Mouse (Mus musculus) activated CD4-positive, CD25-positive, alpha-beta regulatory T cell, adult 9 weeks (primary cell): ENCODE measurements around the gene Gm49027. TPM values are rescaled to one million over a fixed set of nuclear protein-coding genes. Genes with fewer than 3 reads are reported as not detected.

Experiments used
- polyA plus RNA-seq: library from polyadenylated mRNA; unstranded; fragments of 100-300 nt; shearing (Covaris generic); gene quantifications from one replicate; pipeline ENCODE4 v1.2.1, GENCODE M21; 2017

Gm49027 gene
- not detected for polyA plus RNA-seq

DNA sequence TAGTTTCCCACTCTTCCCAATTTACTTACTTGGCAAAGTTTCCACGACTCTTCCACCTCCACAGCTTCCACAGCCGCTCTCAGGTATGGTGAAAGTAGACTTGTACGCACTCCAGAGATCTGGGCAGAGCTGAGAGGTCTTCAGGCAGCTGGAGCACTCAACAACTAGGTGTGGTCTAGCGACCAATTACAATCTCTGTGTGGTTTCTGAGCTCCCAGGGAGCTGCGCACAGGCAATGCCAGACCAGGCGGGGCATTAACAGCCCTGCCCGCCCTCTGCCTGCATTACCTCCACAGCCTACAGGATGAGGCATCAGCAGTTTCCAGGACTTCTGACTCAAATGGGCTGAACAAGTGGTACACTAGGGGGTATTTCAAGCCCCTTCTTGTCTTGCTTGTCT is at the start of gene Gm49027:
Gene Gm49027, minus strand, starts transcription at position 208 of the 400 bp plus-strand sequence.

GRCm38 (mm10) chr5:123572357-123573186 is 47.3 kb upstream of the Gm49027 start, which contains the start of gene Vps33a:
Vps33a (minus strand) TSS chr5:123573038.

DNA sequence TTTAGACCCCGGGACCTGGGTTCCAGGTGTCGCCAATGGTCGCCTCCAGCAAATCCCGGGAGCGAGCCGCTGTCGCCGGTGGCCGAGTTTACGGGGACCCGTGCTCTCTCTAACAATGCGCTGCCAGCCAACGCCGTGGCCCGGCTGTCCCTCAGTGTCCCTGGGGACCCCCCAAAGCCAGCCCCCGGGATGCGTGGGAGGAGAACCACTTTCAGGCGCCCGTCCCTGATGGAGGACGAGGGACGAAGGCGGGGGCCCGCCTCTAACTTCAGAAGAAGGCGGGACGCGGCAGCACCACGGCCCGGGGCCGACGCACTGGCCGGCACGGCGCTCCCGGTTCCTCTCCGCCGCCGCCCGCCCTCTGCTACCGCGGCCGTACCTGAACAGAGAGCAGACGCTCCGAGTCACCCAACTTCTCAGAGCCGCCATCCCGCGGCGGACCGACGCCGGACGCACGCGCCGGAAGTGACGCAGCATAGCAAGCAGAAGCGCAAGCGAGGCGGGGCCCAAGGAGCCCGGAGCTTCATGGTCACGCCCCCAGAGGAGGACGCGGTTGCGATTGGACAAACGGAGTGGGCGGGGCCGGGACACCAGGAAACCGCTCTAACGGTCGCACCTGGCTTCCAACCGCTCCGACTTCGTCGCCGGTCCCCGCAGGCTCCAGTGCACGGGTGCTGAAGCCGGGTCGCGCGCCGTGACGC is 1.4 kb downstream of the Gm49027 start, which contains the start of gene Diablo:
Gene Diablo, minus strand, starts transcription at position 485 of the 701 bp plus-strand sequence.

DNA sequence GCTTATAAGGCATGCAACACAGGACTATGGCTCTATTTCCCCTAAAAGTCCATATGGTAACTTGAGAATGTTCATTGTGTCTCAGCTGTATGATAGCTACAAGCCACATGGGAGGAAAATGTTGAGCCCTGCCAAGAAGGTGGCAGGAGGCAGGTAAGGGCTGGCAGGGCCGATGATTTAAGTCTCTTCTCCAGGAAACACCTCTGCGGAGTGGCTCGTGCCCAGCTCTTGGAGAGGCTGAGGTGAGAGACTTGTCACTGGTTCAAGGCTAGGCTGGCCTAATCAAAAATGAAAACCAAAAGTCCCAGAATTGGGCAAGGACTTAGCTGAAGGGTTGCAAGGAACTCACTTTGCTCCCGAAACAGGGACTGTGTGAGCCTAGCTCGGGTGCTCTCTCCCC is 15.1 kb downstream of the Gm49027 start, which contains the start of gene B3gnt4:
Gene B3gnt4, plus strand, starts transcription at position 301 of the 400 bp plus-strand sequence.

DNA sequence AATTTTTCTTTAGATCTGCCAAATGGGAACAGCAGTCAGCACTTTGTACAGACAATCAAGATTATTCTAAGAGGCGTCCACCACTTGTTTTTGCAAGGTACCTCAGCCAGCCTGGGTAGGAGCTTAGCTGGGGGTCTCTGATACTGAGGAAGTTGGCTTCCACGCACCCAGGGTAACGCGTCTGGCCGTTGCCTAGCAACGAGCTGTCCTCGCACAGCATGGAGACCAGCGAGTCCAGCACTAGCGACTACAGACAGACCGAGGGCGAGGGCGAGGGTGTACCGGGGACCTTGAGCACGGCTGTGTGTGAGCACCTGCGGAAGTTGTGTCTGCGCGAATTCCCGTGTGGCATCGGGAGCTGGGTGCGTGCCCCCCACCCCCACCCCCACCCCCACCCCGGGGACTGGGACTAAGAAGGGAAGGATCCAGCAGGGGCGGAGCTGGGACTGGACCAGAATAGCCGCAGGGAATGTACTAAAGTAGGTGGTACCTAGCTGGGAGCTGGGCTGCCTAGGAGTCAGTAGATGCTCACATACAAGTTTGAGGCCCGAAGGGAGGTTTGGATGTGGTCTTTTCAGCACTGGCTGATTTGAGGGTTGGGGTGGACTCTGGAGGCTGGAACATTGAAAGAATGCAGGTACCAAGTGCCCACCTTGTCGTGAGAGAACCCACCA is 36.0 kb downstream of the Gm49027 start, which contains the start of the genes Lrrc43 and Il31:
Gene Lrrc43, plus strand, starts transcription at position 194 of the 674 bp plus-strand sequence.
Gene Il31, minus strand, starts transcription at position 378 of the 674 bp plus-strand sequence.

Other genes with a start within 250 kb of the Gm49027 start
- gene Bcl7a, start 181.7 kb downstream of the Gm49027 start, polyA plus RNA-seq = 8.6 TPM
- gene Mlxip, start 130.7 kb downstream of the Gm49027 start, polyA plus RNA-seq = 20.0 TPM
- gene Lrrc43, start 36.2 kb downstream of the Gm49027 start, polyA plus RNA-seq = not detected
- gene Il31, start 36.0 kb downstream of the Gm49027 start, polyA plus RNA-seq = not detected
- 0.44 TPM for gene B3gnt4, start 15.0 kb downstream of the Gm49027 start, polyA plus RNA-seq
- gene Diablo, start 1.3 kb downstream of the Gm49027 start, polyA plus RNA-seq = 113 TPM
- 53.5 TPM for gene Vps33a, start 47.5 kb upstream of the Gm49027 start, polyA plus RNA-seq
- 88.3 TPM for gene Clip1, start 159.1 kb upstream of the Gm49027 start, polyA plus RNA-seq
- gene Zcchc8, start 195.6 kb upstream of the Gm49027 start, polyA plus RNA-seq = 107 TPM
- gene Rsrc2, start 223.9 kb upstream of the Gm49027 start, polyA plus RNA-seq = 185 TPM
- gene Kntc1, start 224.2 kb upstream of the Gm49027 start, polyA plus RNA-seq = 5.2 TPM